8 mouse cellular contexts compared by ENCODE assay signal in genomic region chr2:116735702-116736101, GRCm38 (mm10).
A peak's percentile ranks its signal among the peaks of the same experiment; 100 is the strongest.
DNase-seq lines count a peak whose midpoint lies in the region; ATAC-seq lines count a peak whose summit lies in the region.

No protein-coding gene starts in this region.

- peak; percentile 28 to 51 for DNase-seq in cerebellum, postnatal 14 days
- DNase-seq in cerebellum, adult 11 months, result no peak
- peak; percentile 35 for DNase-seq in ZHBTc4 (ENCODE audit: low read depth, low spot score)
- DNase-seq in forebrain, embryonic 14.5 days (ENCODE audit: low spot score), result peak; percentile 37
- peak; percentile 39 for DNase-seq in heart, postnatal 25 days (ENCODE audit: low spot score)
- peak; percentile 84 to 89 for DNase-seq in kidney, postnatal 36 days
- DNase-seq in spleen, postnatal 14 days (ENCODE audit: low spot score in 2 of 2), result no peak

- no peaks in the 10 kb centered on the region for H3K4me1 ChIP-seq in forebrain, embryonic 14.5 days (ENCODE audit: control insufficient read depth, insufficient read depth, low read length)
- H3K4me1 ChIP-seq in midbrain, embryonic 15.5 days, result no peaks in the 10 kb centered on the region

- WGBS in forebrain, embryonic 14.5 days, result 57% methylated on average over 3 of the region's 3 CpGs
- 43% methylated on average over 3 of the region's 3 CpGs for WGBS in midbrain, embryonic 15.5 days

- peak; percentile 54; the same call in 1 of the 2 replicates for ATAC-seq in forebrain, embryonic 14.5 days
- peak; percentile 75 for ATAC-seq in midbrain, embryonic 15.5 days (replicated peaks)

- no peaks in the 10 kb centered on the region for H3K27me3 ChIP-seq in forebrain, embryonic 14.5 days (replicated peaks; ENCODE audit: control insufficient read depth, insufficient read depth, low read length)
- H3K27me3 ChIP-seq in midbrain, embryonic 15.5 days (replicated peaks), result no peaks in the 10 kb centered on the region

- H3K4me2 ChIP-seq in forebrain, embryonic 14.5 days (ENCODE audit: low read length), result no peak overlapping the region
- no peak overlapping the region for H3K4me2 ChIP-seq in midbrain, embryonic 15.5 days

- no peak overlapping the region for H3K4me3 ChIP-seq in forebrain, embryonic 14.5 days (ENCODE audit: low read depth, low read length)
- H3K4me3 ChIP-seq in midbrain, embryonic 15.5 days, result no peak overlapping the region

- no peak overlapping the region for H3K9ac ChIP-seq in forebrain, embryonic 14.5 days (ENCODE audit: low read length)
- no peak overlapping the region for H3K9ac ChIP-seq in midbrain, embryonic 15.5 days

- intact Hi-C loops in heart, postnatal 25 days (cut with DNase I), result no loop called here

- H3K27ac ChIP-seq in forebrain, embryonic 14.5 days (ENCODE audit: low read depth, low read length), result no peak overlapping the region
- no peak overlapping the region for H3K27ac ChIP-seq in midbrain, embryonic 15.5 days

- no peaks in the 10 kb centered on the region for H3K9me3 ChIP-seq in forebrain, embryonic 14.5 days (replicated peaks; ENCODE audit: control insufficient read depth, low read length)
- H3K9me3 ChIP-seq in midbrain, embryonic 15.5 days, result no peaks in the 10 kb centered on the region

- no peaks in the 10 kb centered on the region for H3K36me3 ChIP-seq in forebrain, embryonic 14.5 days (ENCODE audit: control insufficient read depth, insufficient read depth, low read length)
- no peaks in the 10 kb centered on the region for H3K36me3 ChIP-seq in midbrain, embryonic 15.5 days (replicated peaks)

Comparison
In these comparisons a context has a peak if more than half of its experiments do, and no peak if none do; other contexts are left out.
1. DNase-seq: peak in cerebellum, postnatal 14 days (2 of 2), ZHBTc4 (single experiment), forebrain, embryonic 14.5 days (single experiment), heart, postnatal 25 days (single experiment) and kidney, postnatal 36 days (2 of 2); none in cerebellum, adult 11 months (single experiment) and spleen, postnatal 14 days (0 of 2).